Mouse (Mus musculus) neural tube, embryonic 15.5 days (tissue): ENCODE results near the gene Fbxw4. TPM values are rescaled to one million over a fixed set of nuclear protein-coding genes. Genes with fewer than 3 reads are reported as not detected.
"Not testable (repeated sequence)": the region's sequence is repeated elsewhere in the genome, so short reads cannot be mapped to it uniquely, and the experiment has no call there.

Source experiments
- ATAC-seq: fragments of 200-750 bp; cut with Nextera tagmentation; 2 replicates; pipeline ENCODE4 v1.8.0; 2017; ENCODE audit warnings: mild to moderate bottlenecking, moderate TSS enrichment, moderate library complexity; ENCODE audit not compliant: low FRiP score
- H3K27ac ChIP-seq: fragments of 300-500 bp; sonication (generic); replicated peaks from 2 replicates; pipeline ENCODE4 v1.5.1; 2015; ENCODE audit warnings: mild to moderate bottlenecking, inconsistent platforms
- H3K27me3 ChIP-seq: fragments of 300-500 bp; sonication (generic); replicated peaks from 2 replicates; pipeline ENCODE4 v1.6.1; 2015; ENCODE audit warnings: inconsistent platforms
- H3K36me3 ChIP-seq: fragments of 300-500 bp; sonication (generic); 2 replicates; pipeline ENCODE4 v1.6.1; 2015; ENCODE audit warnings: inconsistent platforms
- H3K4me1 ChIP-seq: fragments of 300-500 bp; sonication (generic); 2 replicates; pipeline ENCODE4 v1.6.1; 2015; ENCODE audit warnings: inconsistent platforms
- H3K4me2 ChIP-seq: fragments of 300-500 bp; sonication (generic); 2 replicates; pipeline ENCODE4 v1.6.1; 2015; ENCODE audit warnings: inconsistent platforms, mild to moderate bottlenecking, moderate library complexity
- H3K4me3 ChIP-seq: fragments of 300-500 bp; sonication (generic); replicated peaks from 2 replicates; pipeline ENCODE4 v1.5.1; 2015; ENCODE audit warnings: mild to moderate bottlenecking, inconsistent platforms
- H3K9ac ChIP-seq: fragments of 300-500 bp; sonication (generic); replicated peaks from 2 replicates; pipeline ENCODE4 v1.6.1; 2015; ENCODE audit warnings: mild to moderate bottlenecking, inconsistent platforms
- H3K9me3 ChIP-seq: fragments of 300-500 bp; sonication (generic); replicated peaks from 2 replicates; pipeline ENCODE4 v1.6.1; 2016; ENCODE audit warnings: inconsistent platforms
- WGBS: fragments of 180-500 bp; shearing (Covaris S2); methylation state at CpG from one replicate; pipeline ENCODE4 v1.1.7; 2015; ENCODE audit warnings: mixed read lengths; 5-methylcytosine and 5-hydroxymethylcytosine counted together
- polyA plus RNA-seq: library from polyadenylated mRNA; unstranded; fragments of >200 nt; fragmentation: Nextera tagmentation; extraction: Ambion mirVana; gene quantifications from 2 replicates; pipeline ENCODE4 v1.2.1, GENCODE M21; 2015

Fbxw4 gene
- polyA plus RNA-seq, 1 experiment from 2014 or later: 8.2 TPM

DNA sequence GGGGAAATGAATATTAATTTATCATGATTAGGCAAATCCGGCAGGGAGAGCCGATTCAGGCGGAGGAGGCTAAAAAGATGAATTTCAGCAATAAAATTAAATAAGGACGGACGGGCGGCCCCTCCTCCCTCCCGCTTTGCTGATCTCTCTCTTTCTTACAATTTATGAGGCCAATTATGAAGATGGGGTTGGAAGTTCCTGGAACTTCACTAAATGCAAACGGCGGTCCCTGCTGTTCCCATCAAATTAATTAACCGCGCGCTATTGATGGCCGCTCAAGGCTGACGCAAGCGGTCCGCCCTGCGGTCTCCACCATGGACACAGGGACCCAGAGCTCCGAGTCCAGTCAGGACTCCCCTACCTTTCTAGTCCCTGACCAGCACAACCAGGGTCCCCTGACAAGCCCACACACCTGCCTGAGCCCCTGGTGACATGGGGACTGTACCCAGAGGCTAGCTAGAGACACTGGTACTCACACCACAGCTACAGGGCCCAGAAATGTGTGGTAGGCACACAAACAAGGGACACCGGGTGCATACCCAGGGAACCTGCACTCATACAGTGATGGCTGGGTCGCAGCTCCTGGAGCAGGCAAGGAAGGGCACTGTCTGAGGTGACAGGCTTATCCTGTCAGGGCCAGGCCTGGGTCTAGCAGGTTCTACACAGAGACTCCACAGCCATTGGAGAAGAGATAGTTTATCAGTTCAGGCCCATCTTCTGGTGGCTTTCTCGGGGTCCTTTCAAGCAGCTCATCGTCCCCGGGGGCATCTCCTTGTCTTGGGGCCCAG lies 110.8 kb downstream of the Fbxw4 start:
- 0 out of 2 replicates have a peak, but pooled peaks have one; percentile 28 for ATAC-seq
- peak overlapping the region; percentile 60 for H3K27ac ChIP-seq
- H3K4me3 ChIP-seq: no peak overlapping the region
- H3K4me2 ChIP-seq: peak overlapping the region; percentile 27
- H3K4me1 ChIP-seq: peaks cover 34% of the 10 kb centered on the region
- no peak overlapping the region for H3K9ac ChIP-seq
- no peaks in the 10 kb centered on the region for H3K9me3 ChIP-seq
- 0 out of 2 replicates have a peak, but pooled peaks cover 5% of the 10 kb centered on the region for H3K36me3 ChIP-seq
- peaks cover 22% of the 10 kb centered on the region for H3K27me3 ChIP-seq
- 41% methylated on average over 23 of the region's 23 CpGs for WGBS

DNA sequence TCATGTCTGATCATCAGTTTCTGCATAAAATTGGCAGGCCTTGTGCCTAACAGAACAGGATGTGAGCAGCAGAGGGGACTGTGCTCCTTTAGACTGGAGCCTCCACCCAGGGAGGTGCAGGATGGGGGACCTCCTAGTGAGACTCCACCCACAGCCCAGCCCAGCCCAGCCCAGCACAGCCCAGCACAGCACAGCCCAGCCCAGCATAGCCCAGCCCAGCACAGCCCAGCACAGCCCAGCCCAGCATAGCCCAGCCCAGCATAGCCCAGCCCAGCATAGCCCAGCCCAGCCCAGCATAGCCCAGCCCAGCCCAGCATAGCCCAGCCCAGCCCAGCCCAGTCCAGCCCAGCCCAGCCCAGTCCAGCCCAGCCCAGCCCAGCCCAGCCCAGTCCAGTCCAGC lies 111.9 kb downstream of the Fbxw4 start:
- H3K36me3 ChIP-seq: not testable (repeated sequence)
- H3K4me1 ChIP-seq: peaks cover 39% of the 10 kb centered on the region

DNA sequence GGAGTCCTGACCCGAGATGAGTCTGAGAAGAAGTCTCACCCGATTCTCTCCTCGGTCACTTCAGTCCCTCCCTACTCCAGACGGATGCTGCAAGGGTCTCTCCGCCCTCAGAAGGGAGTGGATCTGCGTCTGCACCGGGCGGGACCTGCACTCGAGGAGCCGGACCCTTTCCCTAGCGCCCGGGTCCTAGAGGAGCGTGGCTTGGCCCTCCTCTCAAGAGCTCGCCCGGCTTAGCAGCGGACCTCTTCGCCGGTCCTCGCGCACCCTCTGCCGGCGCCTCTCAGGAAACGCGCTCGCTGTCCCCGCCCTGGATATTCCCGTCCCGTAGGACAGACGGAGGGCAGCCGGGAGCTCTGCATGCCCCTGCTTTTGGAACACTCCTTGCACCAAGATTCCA lies 115.2 kb downstream of the Fbxw4 start:
- H3K9me3 ChIP-seq: no peaks in the 10 kb centered on the region
- H3K36me3 ChIP-seq: no peaks in the 10 kb centered on the region
- H3K4me2 ChIP-seq: peak overlapping the region; percentile 88
- H3K4me3 ChIP-seq: peak overlapping the region; percentile 44
- WGBS: under 1% methylated on average over 30 of the region's 30 CpGs
- no peak overlapping the region for H3K27ac ChIP-seq
- peaks cover 68% of the 10 kb centered on the region for H3K4me1 ChIP-seq
- peak overlapping the region; percentile 51 for H3K9ac ChIP-seq
- peaks cover 37% of the 10 kb centered on the region for H3K27me3 ChIP-seq
- peak; percentile 34 for ATAC-seq

More for the DNA sequence above, 111.9 kb downstream of the Fbxw4 start:
- not testable (repeated sequence) for H3K9me3 ChIP-seq, H3K4me3 ChIP-seq, H3K9ac ChIP-seq, H3K27ac ChIP-seq, ATAC-seq, H3K4me2 ChIP-seq
- peaks cover 30% of the 10 kb centered on the region for H3K27me3 ChIP-seq

DNA sequence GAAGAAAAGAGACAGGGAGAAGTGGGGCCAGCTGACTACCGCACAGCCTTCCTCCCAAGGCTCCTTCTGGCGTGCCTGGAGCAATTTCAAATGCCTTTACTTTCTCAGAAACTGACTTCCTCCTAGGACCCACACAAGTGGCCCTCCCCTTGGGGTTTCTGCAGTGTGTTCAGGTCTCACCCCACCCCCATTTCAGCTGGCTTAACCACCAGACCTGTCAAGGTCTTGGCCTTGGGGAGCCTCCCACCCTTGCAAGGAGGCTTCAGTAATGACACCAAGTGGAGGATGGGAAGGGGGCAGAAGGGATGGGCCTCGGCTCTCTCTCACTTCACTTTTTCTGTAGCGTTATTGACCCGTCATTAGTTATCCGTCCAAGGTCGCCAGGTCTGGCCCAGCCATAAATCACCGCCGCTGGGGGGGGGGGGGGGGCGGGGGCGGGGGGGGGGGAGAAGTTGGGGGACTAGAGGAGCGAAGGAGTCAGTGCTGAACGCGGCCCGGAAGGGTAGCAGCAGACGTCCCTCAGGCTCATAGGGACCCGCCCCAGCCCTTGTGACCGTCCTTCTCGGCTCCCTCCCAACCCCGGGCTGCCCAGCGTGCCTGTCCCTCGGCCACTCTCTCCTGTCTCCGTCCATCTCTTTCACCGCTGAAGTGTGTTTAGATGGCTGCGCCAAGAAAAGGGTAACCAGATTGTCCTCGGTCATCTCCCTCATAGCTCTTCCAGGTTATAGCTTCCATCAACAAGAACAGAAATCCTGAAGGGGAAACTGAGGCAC lies 115.8 kb downstream of the Fbxw4 start:
- Histone ChIP-seq H3K36me3 (no peaks in the 10 kb centered on the region), H3K4me3 (peak overlapping the region; percentile 44), H3K9me3 (no peaks in the 10 kb centered on the region), H3K4me1 (peaks cover 69% of the 10 kb centered on the region), H3K9ac (peak overlapping the region; percentile 51), H3K27me3 (peaks cover 37% of the 10 kb centered on the region), H3K27ac (0 out of 2 replicates have a peak overlapping the region, but pooled peaks have one; percentile 13), H3K4me2 (peak overlapping the region; percentile 88)
- WGBS: 2% methylated on average over 22 of the region's 26 CpGs
- ATAC-seq: no peak

DNA sequence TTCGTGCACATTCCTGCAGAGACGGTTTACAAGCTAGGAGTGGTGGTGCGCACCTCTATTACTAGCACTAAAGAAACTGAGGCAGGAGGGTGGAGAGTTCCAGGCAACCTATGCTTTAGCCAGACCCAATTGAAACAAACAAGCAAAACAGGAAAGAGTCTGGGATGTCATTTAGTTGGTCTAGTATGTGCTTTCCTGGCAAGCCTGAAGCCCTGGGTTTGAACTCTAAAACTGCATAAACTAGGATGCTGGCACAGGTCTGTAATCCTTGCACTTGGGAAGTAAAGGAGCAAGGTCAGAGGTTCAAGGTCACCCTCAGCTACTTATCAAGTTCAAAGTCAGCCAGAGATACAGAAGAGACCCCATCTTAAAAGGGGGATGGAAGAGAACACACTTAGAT lies 118.1 kb downstream of the Fbxw4 start:
- no peak for ATAC-seq
- H3K4me3 ChIP-seq: peak overlapping the region; percentile 39
- peaks cover 60% of the 10 kb centered on the region for H3K4me1 ChIP-seq
- H3K36me3 ChIP-seq: no peaks in the 10 kb centered on the region
- no peaks in the 10 kb centered on the region for H3K9me3 ChIP-seq
- peak overlapping the region; percentile 50 for H3K9ac ChIP-seq
- H3K27me3 ChIP-seq: peaks cover 35% of the 10 kb centered on the region
- H3K4me2 ChIP-seq: peak overlapping the region; percentile 80
- peak overlapping the region; percentile 83 for H3K27ac ChIP-seq
- 14% methylated on average over 3 of the region's 3 CpGs for WGBS

DNA sequence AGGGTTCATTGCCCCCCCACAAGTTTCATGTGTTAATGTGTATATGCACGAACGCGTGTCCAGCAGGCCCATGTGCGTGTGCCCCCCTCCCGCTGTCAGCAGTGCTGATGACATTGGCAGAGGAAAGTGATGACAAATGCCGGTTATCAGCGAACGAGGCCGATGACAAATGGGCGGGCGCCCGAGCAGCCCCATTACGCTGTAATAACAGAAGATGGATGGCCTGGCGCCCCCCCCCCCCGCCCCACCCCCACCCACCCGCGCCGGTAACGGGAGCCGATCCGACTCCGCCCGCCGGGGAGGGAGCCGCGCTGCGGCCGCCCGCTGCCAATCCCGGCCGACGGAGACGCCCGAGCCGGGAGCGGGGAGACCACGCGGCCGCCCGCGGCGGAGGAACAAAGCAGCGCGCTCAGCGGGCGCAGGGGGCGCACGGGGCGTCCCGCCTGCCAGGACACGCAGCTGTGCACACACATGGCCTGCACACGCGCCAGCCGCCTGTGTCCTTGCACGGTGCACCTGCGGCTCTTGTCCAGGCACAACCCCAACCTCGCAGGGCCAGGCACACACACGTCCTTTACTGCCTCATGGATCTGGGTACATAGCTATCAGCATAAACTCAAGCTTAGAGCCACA lies 118.6 kb downstream of the Fbxw4 start:
- peak; percentile 42 for ATAC-seq
- Histone ChIP-seq H3K27me3 (peaks cover 32% of the 10 kb centered on the region), H3K4me2 (peak overlapping the region; percentile 80), H3K9ac (peak overlapping the region; percentile 50), H3K36me3 (no peaks in the 10 kb centered on the region), H3K4me3 (peak overlapping the region; percentile 39), H3K4me1 (peaks cover 59% of the 10 kb centered on the region), H3K27ac (peak overlapping the region; percentile 83), H3K9me3 (no peaks in the 10 kb centered on the region)
- 1% methylated on average over 53 of the region's 58 CpGs for WGBS

DNA sequence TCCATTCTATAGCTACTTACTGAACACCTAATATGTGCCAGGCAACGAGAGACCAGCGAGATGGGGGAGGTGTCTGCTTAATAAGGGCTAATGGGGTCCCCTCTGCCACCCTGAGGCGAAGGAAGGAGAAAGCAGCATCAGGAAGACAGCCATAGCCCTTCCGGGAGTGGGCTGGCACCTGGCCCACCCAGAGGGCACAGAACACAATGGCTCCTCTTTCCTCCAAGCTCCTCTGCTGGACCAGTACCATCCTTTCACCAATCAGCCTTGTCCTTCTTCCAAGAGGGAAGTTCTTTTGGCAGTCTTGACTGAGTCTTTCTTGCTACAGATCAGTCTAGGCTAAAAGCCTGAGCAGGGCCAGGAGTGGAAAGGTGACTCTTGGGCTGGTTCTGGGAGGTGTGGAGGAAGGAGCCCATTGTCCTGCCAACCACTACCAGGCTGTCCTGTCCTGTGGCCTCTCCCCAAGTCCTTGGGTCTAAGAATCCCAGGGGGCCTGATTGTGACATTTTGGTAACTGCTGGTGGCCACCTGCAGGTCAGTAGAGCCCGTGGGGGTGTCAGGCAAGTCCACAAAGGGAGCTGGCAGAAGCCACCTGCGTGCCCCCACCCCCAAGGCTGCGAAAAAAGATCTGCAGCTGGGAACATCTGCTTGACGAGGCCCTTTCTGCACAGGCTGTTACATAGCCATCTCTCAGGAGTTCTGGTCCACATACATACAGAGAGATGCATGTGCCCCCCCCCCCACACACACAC lies 119.3 kb downstream of the Fbxw4 start:
- peak; percentile 14 for ATAC-seq
- Histone ChIP-seq H3K27ac (peak overlapping the region; percentile 83), H3K9ac (peak overlapping the region; percentile 50), H3K4me1 (peaks cover 64% of the 10 kb centered on the region), H3K36me3 (no peaks in the 10 kb centered on the region), H3K9me3 (no peaks in the 10 kb centered on the region), H3K4me2 (peak overlapping the region; percentile 80), H3K27me3 (peaks cover 26% of the 10 kb centered on the region), H3K4me3 (peak overlapping the region; percentile 39)
- WGBS: 15% methylated on average over 8 of the region's 8 CpGs

DNA sequence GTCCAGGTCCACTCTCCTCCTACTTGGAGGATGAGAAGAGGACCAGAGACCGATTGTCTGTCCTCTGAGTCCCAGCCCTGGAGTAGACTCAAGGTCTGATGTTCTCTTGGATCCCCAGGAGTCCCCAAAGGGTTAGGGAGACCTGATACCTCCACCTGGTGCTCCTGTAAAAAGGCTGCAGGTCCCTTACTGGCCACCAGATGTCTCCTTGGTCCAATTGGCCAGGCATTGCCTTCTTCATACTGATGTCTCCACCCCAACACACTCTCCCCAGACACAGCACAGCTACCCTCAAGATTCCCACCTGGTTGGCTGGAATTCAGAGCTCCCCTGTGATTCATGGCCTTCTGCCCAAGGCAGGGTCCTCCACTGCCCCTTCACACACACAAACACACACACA lies 122.6 kb downstream of the Fbxw4 start:
- H3K27ac ChIP-seq: no peak overlapping the region
- H3K9me3 ChIP-seq: no peaks in the 10 kb centered on the region
- H3K27me3 ChIP-seq: peaks cover 6% of the 10 kb centered on the region
- H3K4me3 ChIP-seq: no peak overlapping the region
- no peak for ATAC-seq
- no peak overlapping the region for H3K9ac ChIP-seq
- H3K4me1 ChIP-seq: peaks cover 64% of the 10 kb centered on the region
- H3K36me3 ChIP-seq: no peaks in the 10 kb centered on the region
- H3K4me2 ChIP-seq: no peak overlapping the region
- 62% methylated on average over 1 of the region's 1 CpGs for WGBS

DNA sequence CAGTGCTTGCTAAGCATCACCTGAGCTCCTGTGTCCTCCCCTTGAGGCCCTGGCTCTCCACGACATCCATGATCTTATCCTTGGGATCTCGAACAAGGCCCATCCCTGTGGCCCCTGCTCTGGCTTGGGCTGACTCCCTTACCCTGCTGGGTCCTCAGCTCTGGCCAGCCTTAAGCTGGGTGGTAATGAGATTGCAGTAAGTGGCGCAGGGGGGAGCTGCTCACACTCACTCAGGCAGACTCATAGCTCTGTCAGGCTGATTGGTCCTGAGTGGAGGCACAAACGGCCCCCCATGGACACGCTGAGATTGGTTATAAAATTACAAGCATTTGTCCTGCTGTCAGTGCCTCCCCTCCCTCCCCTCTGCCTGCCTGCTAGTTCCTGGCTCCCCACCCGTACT lies 124.2 kb downstream of the Fbxw4 start:
- no peak overlapping the region for H3K4me2 ChIP-seq
- WGBS: 26% methylated on average over 6 of the region's 6 CpGs
- H3K4me1 ChIP-seq: peaks cover 49% of the 10 kb centered on the region
- no peaks in the 10 kb centered on the region for H3K9me3 ChIP-seq
- H3K4me3 ChIP-seq: no peak overlapping the region
- H3K9ac ChIP-seq: no peak overlapping the region
- peak overlapping the region; percentile 14; the same call in 1 of the 2 replicates for H3K27ac ChIP-seq
- H3K27me3 ChIP-seq: no peaks in the 10 kb centered on the region
- H3K36me3 ChIP-seq: 0 out of 2 replicates have a peak, but pooled peaks cover under 1% of the 10 kb centered on the region
- ATAC-seq: peak; percentile 35

DNA sequence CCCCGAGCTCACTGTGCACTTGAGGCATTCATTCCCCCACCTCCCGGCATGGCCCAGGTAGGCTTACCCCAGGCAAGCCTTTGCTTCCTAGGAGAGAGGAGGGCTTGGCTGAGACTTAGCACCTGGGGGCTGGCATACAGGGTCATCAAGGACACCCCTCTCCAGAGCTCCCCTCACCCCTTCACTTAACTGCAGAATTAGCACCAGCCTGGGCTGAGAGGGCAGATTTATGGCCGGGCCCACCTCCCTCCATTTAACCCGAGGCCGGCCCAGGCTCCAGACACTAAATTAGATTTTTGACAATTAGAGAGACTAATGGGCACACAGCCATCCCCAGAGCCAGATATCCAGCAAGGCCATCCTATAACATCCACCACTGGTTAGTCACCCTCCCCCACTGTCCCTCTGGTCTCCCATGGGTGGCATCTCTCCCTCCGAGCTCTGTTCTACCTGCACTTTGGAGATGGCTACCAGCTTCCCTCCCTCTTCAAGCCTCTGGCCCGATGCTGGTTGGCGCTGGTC lies 124.8 kb downstream of the Fbxw4 start:
- H3K4me1 ChIP-seq: peaks cover 44% of the 10 kb centered on the region
- ATAC-seq: no peak
- H3K9me3 ChIP-seq: no peaks in the 10 kb centered on the region
- no peak overlapping the region for H3K4me2 ChIP-seq
- no peak overlapping the region for H3K4me3 ChIP-seq
- no peak overlapping the region for H3K9ac ChIP-seq
- peak overlapping the region; percentile 14; the same call in 1 of the 2 replicates for H3K27ac ChIP-seq
- no peaks in the 10 kb centered on the region for H3K27me3 ChIP-seq
- H3K36me3 ChIP-seq: peaks cover 7% of the 10 kb centered on the region; the same call in 1 of the 2 replicates
- WGBS: 47% methylated on average over 8 of the region's 8 CpGs

DNA sequence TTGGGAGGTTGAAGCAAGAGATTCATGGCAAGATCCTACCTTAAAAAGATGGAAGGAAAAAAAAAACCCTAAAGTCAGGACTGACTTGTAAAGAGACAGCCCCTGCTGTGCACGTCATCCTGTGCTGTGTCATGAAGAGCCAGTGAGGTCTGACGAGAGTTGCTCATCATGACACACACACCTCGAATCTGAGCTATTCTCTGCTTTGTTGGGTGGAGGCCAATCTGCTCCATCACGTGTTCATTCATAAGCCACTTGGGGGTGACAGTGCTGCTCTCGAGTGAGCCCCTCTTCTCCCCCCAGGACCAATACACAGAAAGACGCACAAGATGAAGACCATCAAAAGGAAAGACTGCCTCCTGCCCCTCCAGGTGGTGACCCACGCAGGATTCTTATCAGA lies 126.5 kb downstream of the Fbxw4 start:
- Histone ChIP-seq H3K9me3 (no peaks in the 10 kb centered on the region), H3K4me1 (peaks cover 42% of the 10 kb centered on the region), H3K27ac (0 out of 2 replicates have a peak overlapping the region, but pooled peaks have one; percentile 24), H3K36me3 (peaks cover 20% of the 10 kb centered on the region; the same call in 1 of the 2 replicates), H3K4me2 (no peak overlapping the region), H3K4me3 (no peak overlapping the region), H3K9ac (no peak overlapping the region), H3K27me3 (no peaks in the 10 kb centered on the region)
- 45% methylated on average over 7 of the region's 7 CpGs for WGBS
- no peak for ATAC-seq
